Mouse (Mus musculus): ENCODE data around the gene Dock8. TPM values are rescaled to one million over a fixed set of nuclear protein-coding genes. Genes with fewer than 3 reads are reported as not detected.

Dock8 gene
- total RNA-seq (2023): 213 to 248 TPM (median 228 TPM) in 4 replicates

GRCm38 (mm10) chr19:24999201-24999886 lies at the start of gene Dock8:
Gene Dock8 (plus strand): TSS chr19:24999534.

GRCm38 (mm10) chr19:24961172-24961962 lies 38.0 kb upstream of the Dock8 start, which contains the start of gene Cbwd1:
Gene Cbwd1 (minus strand): TSS chr19:24961610.

GRCm38 (mm10) chr19:25236596-25237491 lies 237.5 kb downstream of the Dock8 start, which contains the start of gene Kank1:
Gene Kank1 (plus strand): TSS chr19:25236975.

Other genes with a start within 250 kb of the Dock8 start
- not detected in 4 replicates for gene Pgm5, start 137.7 kb upstream of the Dock8 start, total RNA-seq (2023)
- gene Gm10053, start 123.8 kb upstream of the Dock8 start, total RNA-seq (2023): 26.2 to 46.5 TPM (median 37.7 TPM) in 4 replicates
- gene Foxd4, start 98.3 kb upstream of the Dock8 start, total RNA-seq (2023): not detected in 4 replicates
- 9.4 to 14.6 TPM (median 13.0 TPM) in 4 replicates for gene Cbwd1, start 37.9 kb upstream of the Dock8 start, total RNA-seq (2023)
- not detected in 4 replicates for gene Kank1, start 237.4 kb downstream of the Dock8 start, total RNA-seq (2023)

Data from B cell, adult 62 days (primary cell).